Mouse (Mus musculus): ENCODE measurements at regions not wholly inside any gene's neighbourhood (a gene's known extent, or its start where the extent isn't known, plus 50 kb on each side); places are given as distances from the start of the nearest gene placed in this dataset.

- no peak for DNase-seq
Observed at GRCm38 (mm10) chr7:117875241-117875640, 240.7 kb downstream of the Rps15a start.

DNA sequence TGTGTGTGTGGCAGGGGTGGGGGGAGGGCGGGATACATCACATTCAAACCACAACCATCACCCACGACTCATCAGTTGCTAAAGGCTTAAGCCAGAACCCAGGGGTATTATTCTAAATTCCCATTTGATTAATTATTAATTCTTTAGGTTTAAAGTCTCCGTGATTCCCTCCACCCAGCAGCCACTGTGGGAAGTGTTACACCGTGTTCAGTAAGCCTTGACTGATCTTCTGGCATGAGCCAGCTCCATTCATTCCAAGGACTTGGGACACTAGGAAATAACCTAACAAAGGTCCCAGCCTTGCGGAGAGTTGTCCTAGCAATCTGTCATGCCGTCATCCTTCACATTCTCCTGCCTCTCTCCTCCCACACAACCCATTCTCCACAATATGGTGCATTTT is 256.6 kb downstream of the Rps15a start:
- DNase-seq = no peak

DNA sequence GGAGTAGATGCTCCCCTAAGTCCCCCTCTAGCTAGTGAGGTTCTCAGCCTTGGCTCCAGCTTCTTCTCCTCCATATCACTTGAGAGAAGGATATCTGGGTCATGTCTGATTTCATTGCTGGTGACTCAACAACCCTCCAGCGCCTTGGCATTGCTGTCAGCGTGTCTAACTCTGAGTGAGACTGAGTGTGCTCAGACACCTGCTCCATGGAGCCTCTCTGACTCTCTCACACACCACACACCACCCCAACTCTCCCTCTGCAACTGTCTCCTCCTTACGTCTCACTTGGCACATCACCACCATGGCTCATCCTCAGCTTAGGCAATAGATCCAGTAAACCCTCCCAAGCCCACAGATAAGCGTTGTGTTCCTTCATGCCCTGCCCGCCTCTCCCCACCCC is 260.0 kb downstream of the Rps15a start:
- no peak for DNase-seq

DNA sequence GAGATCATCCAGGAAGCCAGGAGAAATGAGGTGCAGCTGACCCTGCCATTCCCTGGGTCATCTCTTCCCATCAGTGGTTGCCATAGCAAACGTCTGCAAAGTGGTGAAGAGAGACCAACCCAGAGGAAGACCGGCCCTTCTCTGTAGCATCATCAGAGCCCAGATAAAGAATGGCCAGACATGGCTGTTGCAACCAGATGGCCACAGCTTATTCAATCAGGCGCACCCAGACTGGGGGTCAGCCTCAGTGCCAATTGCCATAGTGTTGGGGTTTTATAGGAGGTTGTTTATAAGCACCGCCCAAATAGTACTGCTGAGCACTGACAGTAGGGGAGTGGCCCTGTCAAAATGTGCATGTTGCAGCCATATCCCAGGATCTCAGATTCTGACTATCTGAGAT is 262.3 kb downstream of the Rps15a start:
- no peak for DNase-seq

DNA sequence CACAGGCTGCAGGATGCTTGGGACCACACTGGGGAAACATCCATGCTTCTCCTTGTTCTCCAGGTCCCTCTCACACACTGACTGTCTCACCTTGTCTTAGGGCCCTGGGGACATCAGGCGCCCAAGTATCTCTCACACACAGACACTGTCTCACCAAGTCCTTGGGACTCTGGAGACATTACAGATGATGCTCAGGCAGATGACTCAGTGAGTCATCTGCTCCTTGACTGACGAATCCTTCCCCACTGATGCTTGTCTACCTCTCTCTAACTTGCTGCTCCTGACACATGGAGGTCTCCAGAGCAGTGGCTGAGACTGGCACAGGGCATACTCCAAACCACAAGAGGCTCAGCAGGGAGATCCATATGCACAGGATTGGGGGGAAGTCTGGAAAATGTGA is 263.1 kb downstream of the Rps15a start:
- no peak for DNase-seq

DNA sequence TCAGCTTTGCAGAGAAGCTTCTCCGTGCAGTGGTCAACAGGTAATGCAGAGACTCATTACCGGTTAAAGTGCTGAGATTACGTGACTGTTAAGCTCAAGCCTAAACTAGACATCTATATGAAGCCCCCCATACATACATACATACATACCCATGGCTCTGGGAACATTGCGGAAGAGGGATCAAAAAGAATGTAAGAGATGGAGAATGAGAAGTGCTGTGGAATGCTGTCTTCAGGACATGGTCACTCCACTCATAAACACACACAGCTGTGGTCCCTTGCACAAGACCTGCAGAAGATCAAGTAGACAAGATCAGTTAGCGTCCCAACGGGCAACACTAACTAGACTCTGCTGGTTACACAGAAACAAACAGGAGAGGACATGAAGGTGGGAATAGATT is 265.2 kb downstream of the Rps15a start:
- DNase-seq = no peak

DNA sequence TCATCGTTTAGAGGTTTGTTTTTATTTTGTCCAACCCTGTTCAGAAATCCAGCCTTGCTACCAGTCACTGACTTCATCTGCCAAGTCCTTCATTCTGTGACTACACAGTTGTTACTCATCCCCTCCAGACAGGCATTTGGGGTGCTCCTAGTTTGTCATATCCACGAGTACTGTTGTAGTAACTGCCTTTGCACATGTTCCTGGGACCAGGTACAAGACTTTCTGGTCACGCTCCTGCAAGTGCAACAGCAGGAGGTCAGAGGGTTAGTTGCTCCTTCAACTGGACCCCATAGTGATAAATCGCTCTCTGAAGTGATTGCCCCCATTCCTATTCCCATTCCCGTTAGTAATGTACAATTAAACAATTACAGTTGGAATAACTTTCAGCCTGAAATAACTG is 269.9 kb downstream of the Rps15a start:
- no peak for DNase-seq

DNA sequence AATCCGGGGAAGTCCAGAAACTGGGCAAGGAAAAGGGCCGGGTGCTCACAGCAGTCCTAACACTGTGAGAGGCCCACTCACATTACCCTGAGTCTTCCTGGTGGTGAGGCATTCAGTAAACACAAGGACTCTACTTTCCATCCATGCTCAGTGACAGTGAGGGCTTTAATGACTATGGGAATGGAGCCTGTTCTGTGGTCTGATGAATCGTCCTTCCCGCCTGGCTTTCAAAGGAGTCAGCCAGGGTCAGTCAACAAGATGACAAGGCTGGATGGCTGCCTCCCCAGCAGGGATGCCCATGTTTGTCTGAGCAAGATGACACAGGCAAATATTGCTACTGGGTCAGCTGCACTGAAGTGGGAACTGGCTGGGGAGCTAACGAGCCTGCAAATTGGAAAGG is 273.2 kb downstream of the Rps15a start:
- no peak for DNase-seq

- no peak for DNase-seq
Observed at GRCm38 (mm10) chr7:117795035-117795434, 321.0 kb downstream of the Rps15a start.

- no peak for DNase-seq
Observed at GRCm38 (mm10) chr7:117793991-117794390, 322.0 kb downstream of the Rps15a start.

DNA sequence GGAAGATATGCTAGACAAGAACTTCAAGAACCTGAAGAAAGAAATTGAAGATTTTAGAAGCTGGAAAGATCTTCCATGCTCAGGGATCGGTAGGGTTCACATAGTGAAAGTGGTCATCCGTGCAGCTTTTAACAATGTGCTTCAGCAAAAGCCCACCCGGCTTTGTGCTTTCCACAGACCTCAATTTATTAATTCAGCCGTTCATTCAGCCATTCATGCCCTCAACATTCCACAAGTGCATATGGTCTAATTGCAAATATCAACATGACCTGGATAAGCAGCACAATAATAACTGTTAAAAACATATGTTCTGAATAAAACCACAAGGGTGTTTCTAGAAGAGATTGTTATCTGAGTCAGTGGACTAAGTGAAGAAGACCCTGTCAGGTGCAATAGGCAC is 323.5 kb downstream of the Rps15a start:
- no peak for DNase-seq

DNA sequence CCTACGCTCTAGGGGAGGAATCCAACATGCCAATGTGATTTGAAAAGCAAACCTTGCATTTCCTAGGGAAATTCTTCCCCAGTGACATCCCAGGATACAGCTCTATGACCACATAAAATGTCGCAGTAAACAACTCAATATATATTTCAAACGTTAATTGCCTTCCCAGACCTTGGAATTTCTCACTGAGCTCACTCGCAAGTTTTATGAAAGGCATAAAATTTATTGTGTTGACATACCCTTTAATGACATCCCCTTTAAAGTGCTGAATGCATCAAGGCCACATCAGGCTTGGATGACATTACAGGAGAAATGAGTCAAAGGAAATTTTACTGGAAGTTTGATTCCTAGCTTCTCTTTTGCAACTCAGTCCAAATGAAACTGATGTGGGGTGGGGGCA is 337.0 kb downstream of the Rps15a start:
- no peak for DNase-seq

GRCm38 (mm10) chr7:117777921-117778320 is 338.1 kb downstream of the Rps15a start:
- no peak for DNase-seq

DNA sequence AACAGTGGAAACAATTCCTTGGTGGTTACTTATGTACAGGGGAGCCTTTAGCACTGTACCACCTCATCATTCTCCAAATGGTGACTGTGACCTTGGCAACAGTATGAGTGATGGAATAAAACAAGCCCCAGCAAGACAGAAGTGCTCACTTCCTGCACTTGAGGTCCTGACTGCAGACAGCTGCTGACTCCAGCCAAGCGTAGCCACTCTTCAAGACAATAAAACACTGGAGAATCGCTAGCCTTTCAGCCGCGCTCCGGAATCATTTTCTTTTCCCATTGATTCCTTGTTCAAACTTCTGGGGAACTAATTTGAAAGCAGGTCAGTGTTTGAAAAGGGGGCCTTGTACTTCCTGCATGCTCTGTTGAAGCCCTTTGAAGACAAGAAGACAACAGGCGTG is 344.2 kb downstream of the Rps15a start:
- no peak for DNase-seq

DNA sequence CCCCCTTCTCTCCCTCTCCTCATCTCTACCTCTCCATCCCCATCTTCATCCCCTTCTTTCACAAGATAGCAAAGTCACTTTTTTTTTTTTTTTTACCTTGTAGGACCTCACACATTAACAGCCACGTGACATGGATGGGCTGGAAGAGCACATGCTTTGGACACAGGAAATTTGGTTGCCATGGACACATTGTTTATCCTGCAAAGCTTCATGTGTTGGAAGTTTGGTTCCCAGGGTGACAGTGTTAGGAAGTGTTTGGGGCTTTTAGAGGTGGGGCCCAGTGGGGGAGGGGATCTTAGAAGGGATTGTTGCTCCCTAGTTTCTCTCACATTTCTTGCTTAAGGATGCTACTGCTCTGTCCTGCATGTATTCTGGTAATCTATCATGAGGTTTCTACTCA is 356.5 kb downstream of the Rps15a start:
- no peak for DNase-seq

- DNase-seq = no peak
Observed at GRCm38 (mm10) chr7:117757033-117757432, 359.0 kb downstream of the Rps15a start.

DNA sequence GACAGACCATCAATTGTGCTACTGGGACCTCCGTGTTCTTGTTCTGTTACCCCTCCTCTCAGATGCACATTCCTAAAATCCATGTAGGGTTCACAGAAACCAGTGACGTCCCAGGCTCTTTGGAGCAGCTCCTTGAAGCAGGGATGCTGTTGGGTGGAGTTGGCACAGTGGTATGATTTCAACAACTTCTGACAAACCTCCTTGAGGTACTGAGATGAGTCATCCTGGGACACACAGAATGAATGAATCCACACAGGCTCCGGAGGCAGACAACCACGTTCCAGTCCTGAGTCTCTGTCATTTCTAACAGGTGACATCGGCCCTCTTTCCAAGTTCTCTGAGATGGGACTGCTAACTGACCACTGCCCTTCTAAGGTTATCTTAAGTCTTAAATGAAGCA is 360.2 kb downstream of the Rps15a start:
- no peak for DNase-seq

- DNase-seq = peak; percentile 10 to 40
Observed at GRCm38 (mm10) chr7:117753296-117753695, 362.7 kb downstream of the Rps15a start.

- no peak for DNase-seq
Observed at GRCm38 (mm10) chr7:117752302-117753185, 363.4 kb downstream of the Rps15a start.

DNA sequence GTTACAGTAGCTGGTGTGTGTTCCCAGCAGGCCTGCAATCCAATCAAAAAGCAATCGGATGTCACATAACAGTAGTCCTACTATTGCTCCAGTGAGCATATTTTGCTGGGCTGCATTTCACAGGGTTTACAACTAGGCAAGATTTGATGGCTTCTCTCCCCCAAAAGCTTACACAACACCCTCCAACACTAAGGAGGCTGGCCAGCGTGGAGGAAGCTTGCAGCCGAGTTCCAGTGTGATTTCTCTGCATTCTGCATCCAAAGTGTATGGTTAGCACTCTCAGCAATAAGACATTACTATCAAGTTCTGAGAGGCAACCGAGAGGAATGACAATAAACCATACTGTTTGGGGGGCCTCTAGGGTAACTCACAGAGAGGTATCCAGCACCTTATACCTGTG is 367.2 kb downstream of the Xylt1 start:
- DNase-seq = no peak

GRCm38 (mm10) chr7:117746393-117746792 is 365.6 kb downstream of the Xylt1 start:
- DNase-seq = no peak

- no peak for DNase-seq
Observed at GRCm38 (mm10) chr7:117739706-117740105, 358.9 kb downstream of the Xylt1 start.

DNA sequence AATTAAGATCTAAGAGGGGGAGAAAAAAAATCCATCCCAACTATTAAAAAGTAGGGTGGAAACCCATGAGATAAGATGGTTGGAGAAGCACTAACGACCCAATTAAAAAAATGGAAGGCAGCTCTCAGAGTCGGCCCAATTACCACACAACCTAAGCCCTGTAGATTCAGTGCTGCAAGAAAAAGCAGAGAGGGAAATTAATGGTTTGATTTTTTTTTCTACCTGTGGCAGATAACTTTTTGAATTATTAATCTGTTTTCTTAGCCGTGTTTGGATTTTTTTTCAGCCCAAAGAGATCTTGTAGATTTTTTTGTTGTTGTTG is 354.9 kb downstream of the Xylt1 start:
- DNase-seq = no peak

GRCm38 (mm10) chr7:117734994-117735698 is 354.4 kb downstream of the Xylt1 start:
- no peak for DNase-seq

DNA sequence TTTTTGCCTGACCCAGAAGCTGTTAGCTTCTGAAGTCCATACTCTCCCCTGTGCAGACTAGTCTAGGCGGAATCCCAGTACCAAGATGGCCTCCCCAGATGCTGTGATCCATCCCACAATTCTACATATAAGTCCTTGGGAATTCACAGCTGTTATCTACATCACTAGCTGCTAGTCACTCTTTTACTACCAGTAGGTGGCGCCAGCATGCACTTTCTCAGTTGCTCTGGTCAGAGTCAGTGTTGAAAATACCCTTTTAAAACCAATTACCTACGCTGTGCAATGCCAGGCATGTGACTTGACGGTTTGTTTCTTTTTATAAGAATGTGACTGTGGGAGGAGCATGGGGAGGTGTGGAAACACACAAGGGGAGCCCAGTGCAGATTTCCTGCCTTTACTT is 348.3 kb downstream of the Xylt1 start:
- DNase-seq = no peak

Data from lung, postnatal 4 days (tissue).